Comparison of ENCODE assay signal across 8 mouse cellular contexts in the genomic region with DNA sequence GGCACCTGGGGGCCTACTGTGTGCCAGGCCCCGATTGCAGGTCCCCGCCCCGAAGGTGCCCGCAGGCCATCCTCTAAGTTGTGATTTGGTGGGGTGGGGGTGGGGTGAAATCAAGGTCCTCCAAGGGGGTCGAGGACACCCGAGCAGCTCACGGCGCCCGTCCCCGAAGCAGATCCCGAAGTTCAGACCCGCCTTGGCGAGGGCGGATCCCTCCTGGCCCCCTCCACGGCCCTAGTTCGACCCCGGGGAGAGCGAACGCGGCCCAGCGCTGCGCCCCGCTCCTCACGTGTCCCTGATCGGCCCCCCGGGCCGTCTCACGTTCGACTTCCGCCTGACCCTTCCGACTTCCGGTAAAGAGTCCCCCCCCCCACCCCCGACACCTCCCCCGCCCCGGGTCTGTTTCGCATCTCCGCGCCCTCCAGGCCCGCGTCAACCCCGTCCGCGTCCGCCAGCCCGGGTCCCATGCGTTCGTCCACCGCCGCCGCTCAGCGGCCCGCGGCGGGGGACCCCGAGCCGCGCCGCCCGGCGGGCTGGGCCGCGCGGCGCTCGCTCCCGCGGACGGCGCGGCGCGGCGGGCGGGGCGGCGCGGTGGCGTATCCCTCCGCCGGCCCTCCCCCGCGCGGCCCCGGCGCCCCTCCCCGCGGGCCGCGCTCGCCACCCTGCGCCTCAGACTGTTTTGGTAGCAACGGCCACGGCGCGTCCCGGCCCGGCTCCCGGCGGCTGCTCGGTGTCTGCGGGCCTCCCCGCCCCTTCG. TPM values are rescaled to one million over a fixed set of nuclear protein-coding genes. Genes with fewer than 3 reads are reported as not detected.
DNase-seq lines count a peak whose midpoint lies in the region; ATAC-seq and TF ChIP-seq lines count a peak whose summit lies in the region.

Gene Atxn2 (plus strand): TSS at position 164 of the 754 bp plus-strand sequence.

- no peaks in the 10 kb centered on the region for H3K9me3 ChIP-seq in lung, embryonic 15.5 days

- TF ChIP-seq CTCF in olfactory bulb, adult 2 months (IDR thresholded peaks at IDR 0.05; ENCODE audit: insufficient read depth, low read depth, low read length): no peak
- no peak for TF ChIP-seq CTCF in thymus, adult 2 months (IDR thresholded peaks at IDR 0.05; ENCODE audit: borderline replicate concordance, control insufficient read depth, extremely low read depth, insufficient read depth, low read length, poor library complexity)

- under 1% methylated on average over 34 of the region's 103 CpGs for WGBS in lung, embryonic 15.5 days
- 3% methylated on average over 81 of the region's 103 CpGs for WGBS in olfactory bulb, adult 2 months
- 6% methylated on average over 99 of the region's 103 CpGs for WGBS in thymus, adult 2 months

- peaks cover 23% of the 10 kb centered on the region for H3K4me1 ChIP-seq in lung, embryonic 15.5 days
- H3K4me1 ChIP-seq in olfactory bulb, adult 2 months (ENCODE audit: control insufficient read depth, insufficient read depth, low read length): peaks cover 16% of the 10 kb centered on the region
- peaks cover 27% of the 10 kb centered on the region for H3K4me1 ChIP-seq in thymus, adult 2 months (replicated peaks; ENCODE audit: control insufficient read depth, insufficient read depth, low read length)

- TF ChIP-seq POLR2A in olfactory bulb, adult 2 months (IDR thresholded peaks at IDR 0.05; ENCODE audit: insufficient read depth, low read depth, low read length): peak; percentile 78
- TF ChIP-seq POLR2A in thymus, adult 2 months (IDR thresholded peaks at IDR 0.05; ENCODE audit: control insufficient read depth, extremely low read depth, insufficient read depth, low read length, poor library complexity): peak; percentile 56; the same call in 1 of the 2 replicates

- no peaks in the 10 kb centered on the region for H3K36me3 ChIP-seq in lung, embryonic 15.5 days
- H3K36me3 ChIP-seq in thymus, adult 2 months (ENCODE audit: control insufficient read depth, insufficient read depth, low read length): no peaks in the 10 kb centered on the region

- peak within 1 kb of the TSS; percentile 92 for H3K9ac ChIP-seq in lung, embryonic 15.5 days

- peak; percentile 58 for ATAC-seq in frontal cortex, adult (ENCODE audit: low TSS enrichment)
- ATAC-seq in hematopoietic stem cell, adult 5-6 weeks (replicated peaks in 1 of 2; ENCODE audit: insufficient read depth in 1 of 2, low FRiP score in 2 of 2, low TSS enrichment in 1 of 2, low read depth in 1 of 2, poor library complexity in 2 of 2, severe bottlenecking in 2 of 2): peak; percentile 44 to 82
- ATAC-seq in lung, embryonic 15.5 days (ENCODE audit: borderline replicate concordance, extremely low read depth, low FRiP score, low TSS enrichment): peak; percentile 79

- peak within 1 kb of the TSS; percentile 97 for H3K27ac ChIP-seq in lung, embryonic 15.5 days
- peak within 1 kb of the TSS; percentile 87 for H3K27ac ChIP-seq in olfactory bulb, adult 2 months (ENCODE audit: insufficient read depth, low read depth, low read length)
- H3K27ac ChIP-seq in thymus, adult 2 months (ENCODE audit: control insufficient read depth, insufficient read depth, low read length): peak within 1 kb of the TSS; percentile 49; the same call in 1 of the 2 replicates

- DNase-seq in MEL-GATA-1-ER (ENCODE audit: extremely low read depth, low read depth): peak; percentile 48
- peak; percentile 84 for DNase-seq in cerebellum, adult 8-10 months
- peak; percentile 44 for DNase-seq in layer of hippocampus, adult 9-10 months (ENCODE audit: low spot score)
- DNase-seq in thymus, adult 2 months: peak; percentile 76

- no peaks in the 10 kb centered on the region for H3K27me3 ChIP-seq in lung, embryonic 15.5 days
- H3K27me3 ChIP-seq in thymus, adult 2 months (ENCODE audit: control insufficient read depth, insufficient read depth, low read length): no peaks in the 10 kb centered on the region

- peak within 1 kb of the TSS; percentile 99 for H3K4me3 ChIP-seq in lung, embryonic 15.5 days
- H3K4me3 ChIP-seq in olfactory bulb, adult 2 months (ENCODE audit: insufficient read depth, low read depth, low read length): peak within 1 kb of the TSS; percentile 91
- H3K4me3 ChIP-seq in thymus, adult 2 months (ENCODE audit: control insufficient read depth, insufficient read depth, low read length): peak within 1 kb of the TSS; percentile 80

- H3K4me2 ChIP-seq in lung, embryonic 15.5 days: peak within 1 kb of the TSS; percentile 78

RNA-seq across cellular contexts. Expression of gene Atxn2, which starts in this region (rescaled TPM):
- total RNA-seq in hematopoietic stem cell, adult 5-6 weeks (2017): 42.7 and 56.5 TPM in 2 replicates
- polyA plus RNA-seq in lung, embryonic 15.5 days (2015; fragmentation: Nextera tagmentation; extraction: Ambion mirVana): 54.2 and 60.8 TPM in 2 replicates
- polyA plus RNA-seq in olfactory bulb, adult 2 months (2012; ENCODE audit: insufficient read depth, insufficient read length, low replicate concordance, missing spikeins): not detected in 2 replicates
- 205 and 216 TPM in 2 replicates for polyA plus RNA-seq in thymus, adult 2 months (2012; rRNA removed)

Comparison
In these comparisons a context has a peak if more than half of its experiments do, and no peak if none do; other contexts are left out.
1. Peak in every context shown above with its lines: DNase-seq, ATAC-seq, H3K4me3 ChIP-seq and H3K27ac ChIP-seq.